Mouse (Mus musculus): ENCODE measurements around the gene Gm17509.

Gm17509 gene

DNA sequence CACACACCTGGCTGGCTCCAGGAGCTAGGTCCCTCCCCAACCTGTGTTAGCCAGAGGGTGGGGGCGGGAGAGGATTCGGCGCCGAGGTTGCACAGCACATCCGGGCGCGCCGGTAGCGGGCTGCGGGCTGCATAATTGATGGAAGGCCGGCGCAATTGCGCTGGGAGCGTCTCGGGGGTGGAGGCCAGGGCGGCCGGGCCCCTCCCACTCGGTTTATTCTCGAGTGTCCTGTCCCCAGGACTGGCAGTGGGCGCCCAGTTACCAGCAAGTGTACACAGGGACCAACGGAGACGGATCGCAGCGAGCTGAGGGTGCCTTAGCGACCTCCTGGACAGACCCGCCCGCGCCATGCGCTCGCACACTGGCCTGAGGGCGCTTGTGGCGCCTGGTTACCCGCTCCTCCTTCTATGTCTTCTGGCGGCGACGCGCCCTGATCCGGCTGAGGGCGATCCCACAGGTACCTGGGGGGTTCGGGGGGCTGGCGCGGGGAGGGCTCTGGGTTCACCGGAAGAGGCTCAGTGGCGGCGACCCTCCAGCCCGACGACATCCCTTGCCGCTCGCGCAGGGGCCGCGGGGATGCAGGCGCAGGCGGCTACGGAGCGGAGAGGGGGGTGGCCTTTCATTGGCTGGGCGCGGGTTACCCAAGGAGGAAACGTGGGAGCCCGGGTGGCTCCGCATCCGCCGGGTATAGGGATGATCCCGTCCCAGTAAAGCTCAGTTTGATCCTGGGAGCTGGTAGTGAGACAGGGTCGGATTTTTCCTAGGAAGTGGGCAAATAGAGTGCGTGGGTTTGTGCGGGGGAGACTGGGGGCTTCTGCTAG is at the start of gene Gm17509:
Gene Gm17509 (minus strand): TSS at position 575 of the 821 bp plus-strand sequence.
- peak; percentile 84 for DNase-seq (ENCODE audit: extremely low spot score)

DNA sequence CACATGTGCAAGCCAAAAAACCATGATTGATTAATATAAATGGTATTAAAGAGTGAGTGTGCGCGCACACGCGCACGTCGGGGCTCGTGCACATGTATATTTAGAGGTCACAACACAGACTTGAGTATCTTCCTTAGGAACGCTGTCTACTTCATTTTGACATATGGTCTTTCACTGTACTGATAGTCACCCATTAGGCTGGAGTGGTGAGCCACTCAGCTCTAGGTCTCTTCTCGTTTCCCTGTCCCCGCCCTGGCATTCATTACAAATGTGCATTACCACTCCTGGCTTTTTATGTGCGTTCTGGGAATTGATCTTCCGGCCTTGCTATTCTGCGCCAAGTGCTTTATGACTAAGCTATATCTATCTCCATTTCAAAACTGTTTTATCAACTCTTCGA is 47.1 kb upstream of the Gm17509 start:
- DNase-seq (ENCODE audit: extremely low spot score): no peak

DNA sequence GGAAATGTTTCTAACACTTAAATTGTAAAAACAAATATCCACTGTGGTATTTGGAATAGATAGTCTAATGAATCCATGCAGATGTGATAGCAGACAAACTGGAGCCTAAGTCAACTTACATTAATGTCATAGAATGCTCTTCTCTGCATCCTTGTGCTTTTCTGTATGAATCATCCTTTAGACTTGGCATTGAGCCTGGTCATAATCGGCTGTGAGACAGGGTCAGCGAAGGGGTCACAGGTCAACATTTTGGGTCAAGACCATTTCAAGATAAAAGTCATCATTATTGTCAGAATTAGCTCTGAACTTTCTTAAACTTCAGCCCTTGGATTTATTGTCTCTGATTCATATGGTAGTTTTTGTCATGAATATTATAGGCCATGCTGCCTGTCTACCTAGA is 45.3 kb upstream of the Gm17509 start:
- no peak for DNase-seq (ENCODE audit: extremely low spot score)

DNA sequence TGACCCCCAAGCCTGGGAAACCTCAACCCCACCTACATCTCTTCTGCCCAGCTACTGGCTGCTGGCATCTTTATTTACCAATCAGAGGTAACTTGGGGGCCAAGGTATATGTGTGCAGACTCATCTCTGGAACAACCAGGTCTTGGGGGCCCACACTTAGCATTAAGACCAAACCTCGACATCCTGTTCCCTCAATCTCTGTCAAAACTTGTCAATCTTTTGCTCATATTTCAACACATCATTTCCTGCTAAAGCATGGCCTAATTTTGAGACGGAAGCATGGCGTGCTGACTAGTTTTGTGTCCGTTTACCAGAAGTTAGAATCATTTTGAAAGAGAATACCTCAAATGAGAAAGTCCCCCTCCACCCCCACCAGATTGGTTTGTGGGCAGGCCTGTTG is 39.8 kb upstream of the Gm17509 start:
- DNase-seq (ENCODE audit: extremely low spot score): no peak

DNA sequence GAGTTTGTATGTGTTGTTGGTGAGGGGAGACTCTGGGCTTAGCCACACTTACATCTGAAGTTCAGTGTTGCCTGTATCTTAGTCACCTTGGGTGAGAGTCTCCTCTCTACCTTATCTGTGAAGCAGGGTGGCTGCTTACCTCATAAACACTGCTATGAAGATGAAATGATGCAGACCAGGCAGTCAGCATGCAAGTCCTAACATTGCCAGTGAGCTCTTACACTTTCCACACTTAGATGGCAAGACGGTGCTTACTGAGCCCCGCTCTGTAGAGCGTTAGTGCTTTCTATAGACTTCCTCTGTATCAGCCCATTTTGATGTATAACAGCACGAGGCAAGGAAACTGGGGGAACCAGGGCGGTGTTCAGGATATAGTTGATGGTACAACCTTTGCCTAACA is 21.7 kb upstream of the Gm17509 start:
- no peak for DNase-seq (ENCODE audit: extremely low spot score)

DNA sequence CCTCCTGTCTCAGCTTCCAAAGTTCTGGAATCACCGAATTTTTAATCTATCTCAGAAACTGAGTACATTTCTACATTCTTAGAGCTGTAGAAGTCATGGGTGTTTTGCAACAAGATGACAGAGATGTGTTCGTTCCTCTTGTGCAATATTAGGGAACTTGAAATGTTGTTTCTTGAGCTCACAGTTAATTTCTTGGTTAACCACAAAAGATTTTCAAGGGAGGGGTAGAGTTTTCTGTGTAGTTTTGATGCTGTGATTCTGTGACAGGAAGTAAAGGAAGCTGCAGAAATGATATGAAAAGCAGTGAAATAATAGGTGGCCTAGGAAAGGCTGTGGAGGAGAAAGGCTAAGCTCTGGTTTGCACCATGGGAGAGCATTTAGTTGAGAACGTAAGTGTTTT is 21.2 kb upstream of the Gm17509 start:
- no peak for DNase-seq (ENCODE audit: extremely low spot score)

DNA sequence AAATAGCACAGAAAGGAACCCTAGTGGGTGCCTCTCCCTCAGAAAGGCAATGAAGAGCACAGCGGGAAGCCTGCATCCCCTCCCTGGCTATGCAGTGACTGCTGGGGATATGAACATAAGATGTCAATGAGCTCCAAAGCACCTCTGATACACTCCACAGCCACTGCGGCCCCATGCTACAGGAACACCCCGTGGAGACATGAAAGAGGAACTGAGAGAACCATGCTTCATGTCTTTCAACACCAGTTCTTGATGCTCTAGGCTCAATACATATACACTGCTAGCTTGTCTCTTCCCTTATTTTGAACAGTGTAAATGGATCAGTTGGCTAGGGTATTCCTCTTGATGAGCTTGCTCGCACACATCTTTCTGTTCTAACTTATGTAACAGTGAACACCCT is 16.2 kb upstream of the Gm17509 start:
- no peak for DNase-seq (ENCODE audit: extremely low spot score)

DNA sequence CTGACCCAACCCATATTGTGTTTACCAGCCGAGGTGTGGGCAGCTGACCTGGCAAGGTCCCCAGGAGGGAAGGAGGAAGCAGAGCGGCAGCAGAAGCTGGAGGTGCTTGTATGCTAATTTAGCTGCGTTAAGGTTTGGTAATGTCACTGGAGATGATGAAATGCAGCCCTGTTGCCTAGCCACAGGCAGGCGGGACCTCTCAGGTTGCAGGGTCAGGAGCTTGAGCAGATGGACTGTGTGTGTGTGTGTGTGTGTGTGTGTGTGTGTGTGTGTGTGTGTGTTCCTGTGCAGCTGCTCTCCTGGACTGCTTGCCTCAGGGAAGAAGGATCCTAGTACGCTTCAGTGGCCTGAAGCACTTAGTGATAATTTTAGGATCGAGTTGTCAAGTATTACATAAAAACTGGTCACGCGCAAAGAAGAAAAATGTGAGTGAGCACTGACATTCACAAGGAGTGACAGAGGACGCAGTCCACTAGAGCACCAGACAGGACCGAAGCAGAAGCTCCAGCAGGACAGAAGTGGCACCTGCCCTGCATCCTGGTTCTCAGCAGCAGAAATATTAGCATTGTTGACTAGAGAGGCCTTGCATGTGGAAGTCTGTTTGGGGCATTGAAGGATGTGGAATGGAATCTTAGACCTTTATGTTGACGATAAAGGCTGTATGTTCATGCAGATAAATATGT is 14.8 kb upstream of the Gm17509 start:
- peak; percentile 65 for DNase-seq (ENCODE audit: extremely low spot score)

DNA sequence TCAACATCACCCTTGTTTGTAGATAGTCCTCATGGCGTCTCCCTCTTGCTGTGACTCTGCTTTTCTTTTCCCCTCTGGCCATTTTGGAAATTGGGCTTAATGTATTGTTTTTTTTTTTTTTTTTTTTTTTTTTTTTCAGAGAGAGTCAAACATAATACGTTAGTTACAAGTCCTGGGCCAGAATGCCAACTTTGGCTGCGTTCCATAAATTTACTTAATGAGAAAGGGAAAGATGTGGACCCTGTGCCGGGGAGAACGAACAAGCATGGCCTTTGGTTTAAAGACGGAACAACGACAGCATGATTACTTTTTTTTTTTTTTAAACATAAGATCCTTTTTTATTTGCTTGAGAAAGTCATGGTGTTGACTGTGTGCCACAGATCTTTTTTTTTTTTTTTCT is 13.6 kb upstream of the Gm17509 start:
- no peak for DNase-seq (ENCODE audit: extremely low spot score)

DNA sequence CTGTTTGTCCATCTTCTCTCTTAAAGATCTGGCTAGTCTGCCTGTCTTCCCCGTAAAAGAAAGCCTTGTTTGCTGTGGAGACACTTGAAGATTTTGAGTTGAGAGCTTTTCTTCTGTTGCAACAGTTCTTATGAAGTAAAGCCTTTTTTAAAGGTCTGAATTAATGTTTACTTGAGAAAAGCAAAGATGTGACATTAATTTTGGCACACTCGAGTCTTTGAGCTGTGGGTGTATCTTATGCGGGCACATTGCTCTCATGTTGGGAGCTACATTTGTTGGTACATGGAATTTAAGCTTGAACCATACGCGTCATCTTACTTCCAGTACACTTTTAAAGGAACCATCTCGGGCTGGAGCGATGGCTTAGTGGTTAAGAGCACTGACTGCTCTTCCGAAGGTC is 12.9 kb upstream of the Gm17509 start:
- DNase-seq (ENCODE audit: extremely low spot score): no peak

DNA sequence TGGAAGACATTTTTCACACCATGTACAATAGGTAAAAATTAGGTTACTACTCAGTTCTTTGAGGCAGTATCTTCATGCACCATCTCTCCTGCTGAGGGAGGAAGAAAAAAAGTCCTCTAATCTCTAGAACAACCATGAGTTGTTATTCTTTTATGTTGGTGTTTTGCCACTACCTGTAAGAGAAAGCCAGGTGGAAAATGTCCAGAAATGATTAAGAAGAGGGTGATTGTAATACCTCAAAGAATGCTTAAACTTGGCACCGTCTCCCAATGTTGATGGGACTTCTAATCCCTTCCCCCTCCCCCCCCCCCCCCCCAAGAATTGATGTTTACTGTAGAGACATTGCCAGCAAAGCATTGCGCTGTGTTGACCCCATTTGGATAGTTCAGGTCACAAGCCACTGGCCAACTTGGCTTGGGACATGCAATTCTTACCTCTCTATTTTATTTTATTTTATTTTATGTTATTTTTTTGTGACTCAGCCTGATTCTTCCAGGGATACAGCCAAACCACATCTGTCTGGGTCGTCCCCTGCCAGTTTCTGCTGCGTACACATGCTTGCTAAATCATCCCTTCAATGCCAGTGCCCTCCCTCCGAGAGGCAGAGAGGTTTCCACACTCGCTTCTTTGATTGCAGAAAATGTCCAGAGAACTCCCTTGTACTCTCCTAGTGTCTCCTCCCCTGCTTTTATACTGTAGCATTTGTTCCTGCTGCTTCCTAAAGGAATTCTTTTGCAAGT is 9.7 kb upstream of the Gm17509 start:
- DNase-seq (ENCODE audit: extremely low spot score): no peak

DNA sequence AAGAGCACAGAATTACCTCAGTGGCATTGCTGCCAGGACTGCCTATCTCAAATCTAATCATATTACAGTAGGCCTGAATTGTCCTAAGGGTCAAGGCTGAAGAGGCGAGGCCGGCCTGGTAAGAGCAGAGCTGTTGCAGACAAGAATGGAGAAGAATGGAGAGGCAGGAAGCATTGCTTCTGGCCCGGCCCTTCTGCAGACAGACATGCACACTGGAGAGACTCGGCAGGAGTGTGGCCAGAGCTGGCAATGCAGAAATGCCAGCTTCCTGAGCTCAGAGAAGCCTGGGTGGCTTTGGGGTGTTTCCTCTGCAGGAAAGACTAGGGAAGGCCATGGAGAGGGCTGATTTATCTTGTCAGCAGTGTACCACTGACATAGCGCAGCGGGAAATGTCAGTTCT is 4.7 kb upstream of the Gm17509 start:
- DNase-seq (ENCODE audit: extremely low spot score): no peak

DNA sequence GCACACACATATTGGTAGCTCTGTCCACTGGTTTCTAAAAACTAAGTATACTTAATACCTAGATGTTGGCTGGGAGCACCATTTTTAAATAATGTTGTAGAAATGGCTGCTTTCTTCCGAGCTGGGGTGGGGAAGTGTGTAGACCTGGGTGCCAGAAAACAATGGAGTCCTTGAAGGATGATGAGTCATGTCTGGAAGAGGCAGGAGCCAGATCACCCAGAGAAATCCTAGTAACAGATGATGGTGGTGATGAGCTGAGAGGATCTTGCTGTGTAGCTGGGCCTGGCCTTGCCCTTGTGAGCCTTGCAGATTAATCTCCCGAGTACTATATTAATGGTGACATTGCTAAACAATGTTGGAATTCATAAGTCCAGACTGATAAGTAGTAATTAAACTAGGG is 4.0 kb upstream of the Gm17509 start:
- no peak for DNase-seq (ENCODE audit: extremely low spot score)

DNA sequence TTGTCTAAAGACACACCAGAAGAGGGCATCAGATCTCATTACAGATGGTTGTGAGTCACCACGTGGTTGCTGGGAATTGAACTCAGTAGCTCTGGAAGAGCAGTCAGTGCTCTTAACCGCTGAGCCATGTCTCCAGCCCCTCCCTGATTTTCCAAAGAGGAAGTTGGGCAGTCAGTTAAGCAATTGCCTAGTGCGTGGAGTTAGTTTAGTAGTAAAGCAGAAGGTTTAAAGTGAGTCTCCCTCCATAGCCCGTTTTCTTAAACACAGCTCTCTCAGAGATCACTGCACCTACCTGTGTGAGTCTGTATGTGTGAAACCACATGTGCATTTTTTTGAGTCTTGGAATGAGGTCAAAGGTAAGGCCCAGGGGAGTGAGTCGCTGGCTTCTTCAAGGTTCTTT is 2.2 kb upstream of the Gm17509 start:
- no peak for DNase-seq (ENCODE audit: extremely low spot score)

DNA sequence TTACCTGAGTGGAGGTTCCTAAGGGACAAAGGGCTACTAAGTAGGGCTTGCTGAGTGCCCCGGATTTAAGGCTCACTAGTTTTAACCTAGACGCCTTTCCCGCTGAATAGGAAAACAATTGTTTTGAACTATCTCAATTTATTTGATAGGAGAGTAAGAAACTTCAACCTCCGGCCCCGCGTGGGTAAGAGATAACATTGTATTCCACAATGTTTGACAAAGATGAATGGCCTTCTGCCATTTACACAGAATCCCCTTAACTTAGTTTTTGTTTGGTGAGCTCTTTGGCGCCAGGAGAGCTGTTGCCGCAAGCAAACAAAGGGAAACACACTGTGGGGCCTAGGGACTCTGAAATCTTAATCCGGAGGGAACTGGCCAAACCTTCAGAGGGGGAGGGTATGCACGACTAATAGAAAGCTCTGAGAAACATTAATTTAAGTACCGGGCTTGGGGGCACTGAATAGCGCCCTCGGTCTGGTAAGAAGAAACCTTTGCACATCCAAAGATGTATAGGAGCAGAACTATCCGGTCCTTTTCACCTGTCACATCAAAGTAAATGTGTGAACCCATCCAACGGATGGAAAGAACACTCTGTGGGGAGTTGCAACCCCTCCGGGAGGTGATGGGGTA is 889 bp downstream of the Gm17509 start:
- no peak for DNase-seq (ENCODE audit: extremely low spot score)

DNA sequence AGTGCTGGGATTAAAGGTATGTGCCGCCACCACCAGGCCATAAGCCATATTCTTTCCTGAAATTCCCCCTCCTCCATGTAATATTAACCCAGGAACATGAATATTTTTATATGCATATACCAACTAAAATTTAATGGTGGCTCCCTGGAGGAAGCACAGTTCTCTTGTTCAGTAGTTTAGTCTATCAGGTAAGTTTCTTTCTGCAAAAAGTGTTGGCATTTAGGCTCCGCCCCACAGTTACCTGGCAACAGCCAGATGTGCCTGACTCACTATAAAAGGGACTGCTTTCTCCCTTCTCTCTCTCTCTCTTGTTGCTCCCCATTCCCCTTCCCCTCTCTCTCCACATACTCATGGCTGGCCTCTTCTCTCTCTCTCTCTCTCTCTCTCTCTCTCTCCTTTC is 2.8 kb downstream of the Gm17509 start:
- DNase-seq (ENCODE audit: extremely low spot score): no peak

DNA sequence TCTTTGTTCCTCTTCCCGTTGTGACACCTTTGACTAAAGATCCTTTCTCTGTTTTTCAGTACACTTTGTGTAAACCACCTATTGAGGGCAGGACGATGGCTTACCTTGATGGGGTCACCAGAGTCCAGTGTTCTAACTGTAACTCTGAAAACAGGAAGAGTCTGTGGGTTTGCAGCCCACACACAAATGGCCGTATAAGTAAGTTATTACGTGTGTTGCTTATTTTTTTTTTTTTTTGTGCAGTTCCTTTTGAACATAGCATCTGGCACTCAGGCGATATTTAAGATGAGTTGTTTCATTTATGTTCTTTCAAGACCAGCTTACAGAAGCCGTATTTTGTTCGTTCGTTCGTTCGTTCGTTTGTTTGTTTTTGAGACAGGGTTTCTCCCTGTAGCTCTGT is 3.3 kb downstream of the Gm17509 start:
- DNase-seq (ENCODE audit: extremely low spot score): no peak

DNA sequence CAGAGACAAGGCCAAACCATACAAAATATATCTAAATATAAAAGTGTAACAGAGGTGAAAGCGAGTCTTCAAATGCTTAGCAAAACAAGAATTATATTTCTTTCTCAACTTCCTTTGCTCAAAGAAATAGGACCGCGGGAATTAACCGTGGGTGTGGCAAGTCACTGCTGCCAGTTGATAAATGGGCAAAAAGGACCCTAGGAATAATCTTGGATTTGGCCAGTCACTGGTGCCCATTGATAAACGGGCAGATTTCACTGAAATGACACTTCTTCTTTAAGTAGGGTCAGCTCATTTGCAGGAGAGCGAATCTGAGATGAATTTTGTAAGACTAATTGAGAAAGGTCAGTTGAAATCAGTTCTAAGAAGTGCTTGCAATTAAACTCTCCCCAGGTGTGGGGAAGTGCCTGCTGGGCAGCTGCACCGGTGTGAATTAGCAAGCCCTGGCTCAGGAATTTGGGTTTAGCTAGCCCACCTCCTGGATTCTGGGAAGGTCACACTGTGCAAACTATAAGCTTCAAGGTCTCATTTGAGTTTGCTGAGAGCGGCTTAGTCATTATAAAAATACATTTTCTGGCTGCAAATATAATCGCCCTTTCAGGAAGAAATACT is 4.0 kb downstream of the Gm17509 start:
- DNase-seq (ENCODE audit: extremely low spot score): no peak

DNA sequence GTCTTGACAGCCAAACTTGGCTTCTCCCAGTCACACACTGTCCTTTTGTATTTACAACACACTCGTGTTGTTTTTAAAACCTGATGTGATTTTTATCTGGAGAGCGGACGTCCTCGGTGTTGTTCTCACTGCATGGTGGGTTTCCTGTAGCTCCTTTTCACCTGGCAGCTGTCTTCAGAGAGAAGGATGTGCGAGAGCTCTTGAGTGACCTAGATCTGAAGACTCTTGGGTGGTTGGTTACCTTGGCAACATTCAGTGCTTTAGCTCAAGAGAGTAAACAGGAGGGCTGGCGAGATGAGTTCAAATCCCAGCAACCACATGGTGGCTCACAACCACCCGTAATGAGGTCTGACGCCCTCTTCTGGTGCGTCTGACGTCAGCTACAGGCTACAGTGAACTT is 4.7 kb downstream of the Gm17509 start:
- peak; percentile 42 for DNase-seq (ENCODE audit: extremely low spot score)

DNA sequence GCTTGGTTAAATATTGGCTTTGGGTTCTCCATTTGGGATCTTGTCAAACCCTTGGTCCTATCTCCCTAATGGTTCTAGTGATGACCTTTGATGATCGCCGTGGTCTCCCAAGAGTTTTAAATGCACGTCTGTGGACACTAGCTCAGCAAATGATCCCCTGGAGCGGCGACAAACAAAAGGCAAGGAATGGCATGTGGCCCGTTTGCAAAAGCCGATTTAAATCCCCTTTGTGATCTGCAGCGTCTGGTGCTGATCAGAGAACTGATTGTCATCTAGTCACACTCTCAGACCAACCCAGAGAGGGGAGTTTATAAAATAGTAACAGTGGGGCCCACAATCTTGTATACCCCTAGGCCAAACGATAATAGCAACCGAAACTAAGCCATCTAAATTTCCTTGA is 5.4 kb downstream of the Gm17509 start:
- DNase-seq (ENCODE audit: extremely low spot score): peak; percentile 54

DNA sequence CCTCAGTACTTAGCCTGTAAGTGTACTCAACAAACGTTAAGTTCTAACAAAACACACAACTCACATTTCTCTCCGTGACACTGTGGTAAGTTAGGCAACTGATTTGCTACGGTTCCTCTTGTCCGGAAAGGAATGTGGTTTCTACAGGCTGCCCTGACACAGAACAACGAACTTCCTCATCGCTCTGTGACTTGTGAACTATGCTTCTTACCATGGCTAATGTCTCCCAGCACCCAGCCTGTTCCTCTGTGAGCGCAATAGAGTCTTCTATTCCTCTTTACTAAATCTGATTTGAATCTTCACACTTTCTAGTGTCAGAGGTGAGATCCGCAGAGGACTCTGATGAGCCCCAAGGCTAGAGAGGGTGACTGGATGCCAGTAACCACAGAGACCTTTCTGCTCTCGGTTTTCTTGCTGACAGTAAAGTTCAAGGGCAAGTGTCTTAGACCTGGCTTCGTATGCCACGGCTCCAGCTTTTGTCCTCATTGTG is 9.4 kb downstream of the Gm17509 start:
- DNase-seq (ENCODE audit: extremely low spot score): no peak

DNA sequence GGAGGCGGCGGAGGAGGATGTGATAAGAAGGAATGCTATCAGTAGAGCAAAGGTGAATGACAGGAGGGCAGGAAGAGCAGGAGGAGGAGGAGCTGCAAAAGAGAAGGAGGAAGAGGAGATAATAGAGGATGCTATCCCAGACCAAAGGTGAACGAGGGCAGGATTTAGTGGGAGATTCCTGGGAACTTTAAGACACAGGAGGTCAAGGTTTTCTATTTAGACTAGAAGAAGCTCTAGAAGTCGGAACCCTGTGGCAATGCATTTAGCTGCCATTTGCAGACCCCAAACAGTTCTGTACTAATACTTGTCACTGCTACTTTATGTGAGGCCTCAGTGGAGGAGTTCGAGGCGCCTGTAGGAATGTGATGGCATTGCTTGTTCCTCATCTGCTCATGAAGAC is 12.6 kb downstream of the Gm17509 start, which contains the start of gene Emb:
Gene Emb (plus strand): TSS at position 301 of the 400 bp plus-strand sequence.
- no peak for DNase-seq (ENCODE audit: extremely low spot score)
